Mouse (Mus musculus): ENCODE data around the gene Olfr1008. TPM values are rescaled to one million over a fixed set of nuclear protein-coding genes. Genes with fewer than 3 reads are reported as not detected.

Gene Olfr1008
- total and polyA plus RNA-seq, 3 experiments: not detected

- no peaks in the 10 kb centered on the region for H3K9me3 ChIP-seq (replicated peaks; ENCODE audit: insufficient read depth, low read length)
- H3K4me3 ChIP-seq (ENCODE audit: control insufficient read depth in 1 of 2, insufficient read depth in 1 of 2, low read depth in 2 of 2, low read length in 2 of 2): peak overlapping the region in 1 of 2 experiments; percentile 45; a peak in 2 of 4 replicates
- TF ChIP-seq POLR2AphosphoS5 (IDR thresholded peaks at IDR 0.05; ENCODE audit: borderline replicate concordance, low read depth, low read length): no peak
- no peak for TF ChIP-seq TCF12 (IDR thresholded peaks at IDR 0.05; ENCODE audit: low read depth, low read length)
- TF ChIP-seq ZC3H11A (IDR thresholded peaks at IDR 0.05; ENCODE audit: low read depth, low read length): peak; percentile 87
- peak; percentile 83 for TF ChIP-seq SMC3 (IDR thresholded peaks at IDR 0.05; ENCODE audit: low read depth, low read length)
- TF ChIP-seq CTCF (IDR thresholded peaks at IDR 0.05 in 2 of 3, conservative IDR thresholded peaks at IDR 0.05 in 1 of 3; ENCODE audit: control insufficient read depth in 1 of 3, insufficient read depth in 1 of 3, low read depth in 2 of 3, low read length in 3 of 3, poor library complexity in 1 of 3, severe bottlenecking in 1 of 3): peak; percentile 35 to 82 (median 61)
- no peak for TF ChIP-seq TAL1 (IDR thresholded peaks at IDR 0.05; ENCODE audit: low read length)
- no peak for TF ChIP-seq MEF2A (IDR thresholded peaks at IDR 0.05; ENCODE audit: extremely low read depth, insufficient replicate concordance, low read depth, low read length, poor library complexity, severe bottlenecking)
- peak; percentile 96 for TF ChIP-seq RAD21 (IDR thresholded peaks at IDR 0.05; ENCODE audit: low read depth, low read length)
- H3K27ac ChIP-seq (ENCODE audit: control insufficient read depth, low read depth, low read length): no peak overlapping the region
- H3K9ac ChIP-seq (ENCODE audit: control insufficient read depth, low read depth, low read length, poor library complexity, severe bottlenecking): no peak overlapping the region; the same call in 1 of the 2 replicates
- no peaks in the 10 kb centered on the region for H3K36me3 ChIP-seq (ENCODE audit: control insufficient read depth in 1 of 2, insufficient read depth in 2 of 2, low read length in 2 of 2)
- H3K4me1 ChIP-seq (ENCODE audit: control insufficient read depth in 1 of 2, insufficient read depth in 2 of 2, low read length in 2 of 2): no peaks in the 10 kb centered on the region
- peak; percentile 67 for DNase-seq (ENCODE audit: low read depth, low spot score)
- no peaks in the 10 kb centered on the region for H3K27me3 ChIP-seq (ENCODE audit: control insufficient read depth in 1 of 2, insufficient read depth in 2 of 2, low read length in 2 of 2)
- H3K79me2 ChIP-seq (ENCODE audit: control insufficient read depth, insufficient read depth, low read length, poor library complexity): no peaks in the 10 kb centered on the region
These were observed 36.6 kb downstream of the Olfr1008 start for GRCm38 (mm10) chr2:85725793-85726192.

Other genes with a start within 250 kb of the Olfr1008 start
- gene Olfr995, start 245.8 kb upstream of the Olfr1008 start, total RNA-seq (2012; rRNA removed): not detected in 2 replicates
- gene Olfr995, start 245.8 kb upstream of the Olfr1008 start, polyA plus RNA-seq (2012; ENCODE audit: insufficient read depth in 1 of 2, insufficient read length in 2 of 2, low read depth in 1 of 2, low replicate concordance in 2 of 2, missing spikeins in 1 of 2): not detected
- gene 4833423E24Rik, start 170.4 kb upstream of the Olfr1008 start, total RNA-seq (2012; rRNA removed): not detected in 2 replicates
- gene 4833423E24Rik, start 170.4 kb upstream of the Olfr1008 start, polyA plus RNA-seq (2012; ENCODE audit: insufficient read depth in 1 of 2, insufficient read length in 2 of 2, low read depth in 1 of 2, low replicate concordance in 2 of 2, missing spikeins in 1 of 2): not detected
- not detected in 2 replicates for gene Olfr996, start 110.2 kb upstream of the Olfr1008 start, total RNA-seq (2012; rRNA removed)
- not detected for gene Olfr996, start 110.2 kb upstream of the Olfr1008 start, polyA plus RNA-seq (2012; ENCODE audit: insufficient read depth in 1 of 2, insufficient read length in 2 of 2, low read depth in 1 of 2, low replicate concordance in 2 of 2, missing spikeins in 1 of 2)
- not detected in 2 replicates for gene Olfr998, start 100.5 kb upstream of the Olfr1008 start, total RNA-seq (2012; rRNA removed)
- gene Olfr998, start 100.5 kb upstream of the Olfr1008 start, polyA plus RNA-seq (2012; ENCODE audit: insufficient read depth in 1 of 2, insufficient read length in 2 of 2, low read depth in 1 of 2, low replicate concordance in 2 of 2, missing spikeins in 1 of 2): not detected
- not detected in 2 replicates for gene Olfr1000, start 77.5 kb upstream of the Olfr1008 start, total RNA-seq (2012; rRNA removed)
- gene Olfr1000, start 77.5 kb upstream of the Olfr1008 start, polyA plus RNA-seq (2012; ENCODE audit: insufficient read depth in 1 of 2, insufficient read length in 2 of 2, low read depth in 1 of 2, low replicate concordance in 2 of 2, missing spikeins in 1 of 2): not detected
- gene Olfr1002, start 38.7 kb upstream of the Olfr1008 start, total RNA-seq (2012; rRNA removed): not detected in 2 replicates
- gene Olfr1002, start 38.7 kb upstream of the Olfr1008 start, polyA plus RNA-seq (2012; ENCODE audit: insufficient read depth in 1 of 2, insufficient read length in 2 of 2, low read depth in 1 of 2, low replicate concordance in 2 of 2, missing spikeins in 1 of 2): not detected
- not detected in 2 replicates for gene Olfr154, start 25.0 kb upstream of the Olfr1008 start, total RNA-seq (2012; rRNA removed)
- gene Olfr154, start 25.0 kb upstream of the Olfr1008 start, polyA plus RNA-seq (2012; ENCODE audit: insufficient read depth in 1 of 2, insufficient read length in 2 of 2, low read depth in 1 of 2, low replicate concordance in 2 of 2, missing spikeins in 1 of 2): not detected
- gene Olfr1006, start 10.7 kb upstream of the Olfr1008 start, total RNA-seq (2012; rRNA removed): not detected in 2 replicates
- not detected for gene Olfr1006, start 10.7 kb upstream of the Olfr1008 start, polyA plus RNA-seq (2012; ENCODE audit: insufficient read depth in 1 of 2, insufficient read length in 2 of 2, low read depth in 1 of 2, low replicate concordance in 2 of 2, missing spikeins in 1 of 2)
- not detected in 2 replicates for gene Olfr1009, start 26.0 kb downstream of the Olfr1008 start, total RNA-seq (2012; rRNA removed)
- gene Olfr1009, start 26.0 kb downstream of the Olfr1008 start, polyA plus RNA-seq (2012; ENCODE audit: insufficient read depth in 1 of 2, insufficient read length in 2 of 2, low read depth in 1 of 2, low replicate concordance in 2 of 2, missing spikeins in 1 of 2): not detected
- not detected in 2 replicates for gene Olfr1012, start 73.3 kb downstream of the Olfr1008 start, total RNA-seq (2012; rRNA removed)
- gene Olfr1012, start 73.3 kb downstream of the Olfr1008 start, polyA plus RNA-seq (2012; ENCODE audit: insufficient read depth in 1 of 2, insufficient read length in 2 of 2, low read depth in 1 of 2, low replicate concordance in 2 of 2, missing spikeins in 1 of 2): not detected
- gene Olfr1013, start 77.7 kb downstream of the Olfr1008 start, total RNA-seq (2012; rRNA removed): not detected in 2 replicates
- gene Olfr1013, start 77.7 kb downstream of the Olfr1008 start, polyA plus RNA-seq (2012; ENCODE audit: insufficient read depth in 1 of 2, insufficient read length in 2 of 2, low read depth in 1 of 2, low replicate concordance in 2 of 2, missing spikeins in 1 of 2): not detected
- gene Olfr1014, start 83.3 kb downstream of the Olfr1008 start, total RNA-seq (2012; rRNA removed): not detected in 2 replicates
- gene Olfr1014, start 83.3 kb downstream of the Olfr1008 start, polyA plus RNA-seq (2012; ENCODE audit: insufficient read depth in 1 of 2, insufficient read length in 2 of 2, low read depth in 1 of 2, low replicate concordance in 2 of 2, missing spikeins in 1 of 2): not detected
- gene Olfr1015, start 92.6 kb downstream of the Olfr1008 start, total RNA-seq (2012; rRNA removed): not detected in 2 replicates
- not detected for gene Olfr1015, start 92.6 kb downstream of the Olfr1008 start, polyA plus RNA-seq (2012; ENCODE audit: insufficient read depth in 1 of 2, insufficient read length in 2 of 2, low read depth in 1 of 2, low replicate concordance in 2 of 2, missing spikeins in 1 of 2)
- not detected in 2 replicates for gene Olfr1016, start 113.1 kb downstream of the Olfr1008 start, total RNA-seq (2012; rRNA removed)
- gene Olfr1016, start 113.1 kb downstream of the Olfr1008 start, polyA plus RNA-seq (2012; ENCODE audit: insufficient read depth in 1 of 2, insufficient read length in 2 of 2, low read depth in 1 of 2, low replicate concordance in 2 of 2, missing spikeins in 1 of 2): not detected
- not detected in 2 replicates for gene Olfr1018, start 129.0 kb downstream of the Olfr1008 start, total RNA-seq (2012; rRNA removed)
- not detected for gene Olfr1018, start 129.0 kb downstream of the Olfr1008 start, polyA plus RNA-seq (2012; ENCODE audit: insufficient read depth in 1 of 2, insufficient read length in 2 of 2, low read depth in 1 of 2, low replicate concordance in 2 of 2, missing spikeins in 1 of 2)
- gene Olfr1019, start 156.1 kb downstream of the Olfr1008 start, total RNA-seq (2012; rRNA removed): not detected in 2 replicates
- gene Olfr1019, start 156.1 kb downstream of the Olfr1008 start, polyA plus RNA-seq (2012; ENCODE audit: insufficient read depth in 1 of 2, insufficient read length in 2 of 2, low read depth in 1 of 2, low replicate concordance in 2 of 2, missing spikeins in 1 of 2): not detected
- gene Olfr1020, start 157.6 kb downstream of the Olfr1008 start, total RNA-seq (2012; rRNA removed): not detected in 2 replicates
- gene Olfr1020, start 157.6 kb downstream of the Olfr1008 start, polyA plus RNA-seq (2012; ENCODE audit: insufficient read depth in 1 of 2, insufficient read length in 2 of 2, low read depth in 1 of 2, low replicate concordance in 2 of 2, missing spikeins in 1 of 2): not detected
- not detected in 2 replicates for gene Olfr1022, start 179.2 kb downstream of the Olfr1008 start, total RNA-seq (2012; rRNA removed)
- gene Olfr1022, start 179.2 kb downstream of the Olfr1008 start, polyA plus RNA-seq (2012; ENCODE audit: insufficient read depth in 1 of 2, insufficient read length in 2 of 2, low read depth in 1 of 2, low replicate concordance in 2 of 2, missing spikeins in 1 of 2): not detected
- not detected in 2 replicates for gene Olfr1023, start 196.2 kb downstream of the Olfr1008 start, total RNA-seq (2012; rRNA removed)
- not detected for gene Olfr1023, start 196.2 kb downstream of the Olfr1008 start, polyA plus RNA-seq (2012; ENCODE audit: insufficient read depth in 1 of 2, insufficient read length in 2 of 2, low read depth in 1 of 2, low replicate concordance in 2 of 2, missing spikeins in 1 of 2)
- not detected in 2 replicates for gene Olfr1024, start 215.6 kb downstream of the Olfr1008 start, total RNA-seq (2012; rRNA removed)
- not detected for gene Olfr1024, start 215.6 kb downstream of the Olfr1008 start, polyA plus RNA-seq (2012; ENCODE audit: insufficient read depth in 1 of 2, insufficient read length in 2 of 2, low read depth in 1 of 2, low replicate concordance in 2 of 2, missing spikeins in 1 of 2)
- gene Olfr1025-ps1, start 225.8 kb downstream of the Olfr1008 start, total RNA-seq (2012; rRNA removed): not detected in 2 replicates
- gene Olfr1025-ps1, start 225.8 kb downstream of the Olfr1008 start, polyA plus RNA-seq (2012; ENCODE audit: insufficient read depth in 1 of 2, insufficient read length in 2 of 2, low read depth in 1 of 2, low replicate concordance in 2 of 2, missing spikeins in 1 of 2): not detected
- not detected in 2 replicates for gene Olfr1026, start 232.1 kb downstream of the Olfr1008 start, total RNA-seq (2012; rRNA removed)
- not detected for gene Olfr1026, start 232.1 kb downstream of the Olfr1008 start, polyA plus RNA-seq (2012; ENCODE audit: insufficient read depth in 1 of 2, insufficient read length in 2 of 2, low read depth in 1 of 2, low replicate concordance in 2 of 2, missing spikeins in 1 of 2)